Mouse (Mus musculus) G1E (cell line): ENCODE results near the gene Olfr606.
"Not testable (repeated sequence)": the region's sequence is repeated elsewhere in the genome, so short reads cannot be mapped to it uniquely, and the experiment has no call there.

ENCODE experiments used
- CTCF ChIP-seq: IDR thresholded peaks from 2 replicates; pipeline ENCODE4 v1.5.1; 2012; ENCODE audit warnings: low read depth, low read length, inconsistent platforms, mixed read lengths
- GATA2 ChIP-seq: IDR thresholded peaks from 2 replicates; pipeline ENCODE4 v1.6.1; 2012; ENCODE audit warnings: low read depth, low read length, inconsistent platforms, borderline replicate concordance
- POLR2AphosphoS5 ChIP-seq: IDR thresholded peaks from 2 replicates; pipeline ENCODE4 v1.6.1; 2012; ENCODE audit warnings: low read depth, low read length, inconsistent platforms; ENCODE audit not compliant: insufficient replicate concordance
- TAL1 ChIP-seq: conservative IDR thresholded peaks from 2 replicates; pipeline ENCODE4 v1.6.1; 2012; ENCODE audit warnings: low read depth, low read length, inconsistent platforms, mixed read lengths

DNA sequence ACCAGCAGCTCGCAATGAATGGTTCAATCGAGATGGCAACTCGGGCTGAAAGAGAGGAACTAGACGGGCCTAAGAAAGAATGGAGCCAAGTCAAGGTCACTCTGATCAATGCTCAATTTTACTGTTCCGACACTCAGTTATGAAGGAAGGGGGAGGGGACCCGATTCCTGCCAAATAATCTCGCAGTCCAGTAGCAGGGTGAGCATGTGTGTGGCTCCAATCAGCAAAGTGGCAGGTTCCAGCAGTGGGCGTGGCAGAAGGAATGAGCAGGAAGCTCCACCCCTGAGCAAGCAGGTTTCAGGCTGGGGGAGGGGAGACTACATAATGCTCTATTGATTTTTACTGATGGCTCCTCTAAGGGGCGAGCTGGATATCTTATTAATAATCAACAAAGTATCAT is 28.3 kb downstream of the Olfr606 start:
- not testable (repeated sequence) for TF ChIP-seq CTCF, TAL1, POLR2AphosphoS5, GATA2
